Mouse (Mus musculus): ENCODE data around the gene Gtpbp2. TPM values are rescaled to one million over a fixed set of nuclear protein-coding genes. Genes with fewer than 3 reads are reported as not detected.

Gene Gtpbp2
- 93.2 and 135 TPM in 2 replicates for polyA plus RNA-seq (2012; rRNA removed; ENCODE audit: low replicate concordance)

GRCm38 (mm10) chr17:46160686-46161085, at the start of gene Gtpbp2:
Gtpbp2 (plus strand) TSS chr17:46161032.

GRCm38 (mm10) chr17:46143578-46144423, 17.0 kb upstream of the Gtpbp2 start, which contains the start of gene Rsph9:
Rsph9 (minus strand) TSS chr17:46144216.

GRCm38 (mm10) chr17:46152847-46153782, 7.7 kb upstream of the Gtpbp2 start, which contains the start of gene Mad2l1bp:
Mad2l1bp (minus strand) TSS chr17:46153553.

DNA sequence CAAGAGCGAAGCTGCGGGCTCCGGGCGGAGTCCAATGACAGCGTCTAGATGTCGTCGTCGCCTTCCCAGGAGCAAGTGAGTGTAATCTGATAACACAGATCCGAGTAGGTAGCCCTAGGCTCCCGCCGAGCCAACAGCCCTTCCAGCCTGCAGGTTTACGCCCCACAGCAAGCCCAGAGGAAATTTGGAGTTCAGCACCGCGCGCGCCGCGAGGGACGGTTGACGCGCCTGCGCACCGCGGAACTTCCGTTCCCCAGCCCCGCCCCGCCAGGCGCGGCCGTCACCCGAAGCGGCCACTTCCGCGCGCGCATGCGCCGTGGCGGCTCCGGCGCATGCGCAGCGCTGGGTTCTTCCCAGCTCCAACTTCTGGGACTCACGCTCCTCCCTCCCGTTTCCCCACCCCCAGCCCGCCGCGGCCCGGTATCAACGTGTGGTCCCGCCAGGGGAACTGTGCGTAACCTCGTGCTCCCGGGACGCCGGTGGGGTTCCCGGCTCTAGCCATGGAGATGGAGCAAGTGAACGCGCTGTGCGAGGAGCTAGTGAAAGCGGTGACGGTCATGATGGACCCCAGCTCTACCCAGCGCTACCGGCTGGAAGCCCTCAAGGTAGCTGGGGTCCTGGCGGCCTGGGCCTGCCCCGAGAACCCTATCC, 41.7 kb downstream of the Gtpbp2 start, which contains the start of the genes Polh and Xpo5:
Polh (minus strand) TSS at position 225 of the 651 bp plus-strand sequence.
Xpo5 (plus strand) TSS at position 362 of the 651 bp plus-strand sequence.

Other genes starting within 250 kb of the Gtpbp2 start
- 101 and 171 TPM in 2 replicates for gene Vegfa, start 128.7 kb upstream of the Gtpbp2 start, polyA plus RNA-seq (2012; rRNA removed; ENCODE audit: low replicate concordance)
- gene Mrps18a, start 50.0 kb upstream of the Gtpbp2 start, polyA plus RNA-seq (2012; rRNA removed; ENCODE audit: low replicate concordance), result 17.1 and 19.4 TPM in 2 replicates
- 2.2 and 4.9 TPM in 2 replicates for gene Rsph9, start 16.8 kb upstream of the Gtpbp2 start, polyA plus RNA-seq (2012; rRNA removed; ENCODE audit: low replicate concordance)
- 12.1 and 19.8 TPM in 2 replicates for gene Mad2l1bp, start 7.5 kb upstream of the Gtpbp2 start, polyA plus RNA-seq (2012; rRNA removed; ENCODE audit: low replicate concordance)
- gene Polh, start 41.6 kb downstream of the Gtpbp2 start, polyA plus RNA-seq (2012; rRNA removed; ENCODE audit: low replicate concordance), result 0.92 and 1.5 TPM in 2 replicates
- gene Xpo5, start 41.8 kb downstream of the Gtpbp2 start, polyA plus RNA-seq (2012; rRNA removed; ENCODE audit: low replicate concordance), result 5.5 and 7.3 TPM in 2 replicates
- gene Polr1c, start 87.0 kb downstream of the Gtpbp2 start, polyA plus RNA-seq (2012; rRNA removed; ENCODE audit: low replicate concordance), result 19.3 and 22.3 TPM in 2 replicates
- gene Yipf3, start 87.0 kb downstream of the Gtpbp2 start, polyA plus RNA-seq (2012; rRNA removed; ENCODE audit: low replicate concordance), result 255 and 304 TPM in 2 replicates
- gene Lrrc73, start 92.5 kb downstream of the Gtpbp2 start, polyA plus RNA-seq (2012; rRNA removed; ENCODE audit: low replicate concordance), result 1.0 and 2.1 TPM in 2 replicates
- gene Tjap1, start 122.0 kb downstream of the Gtpbp2 start, polyA plus RNA-seq (2012; rRNA removed; ENCODE audit: low replicate concordance), result 85.8 and 90.0 TPM in 2 replicates
- 0.48 and 0.71 TPM in 2 replicates for gene Dlk2, start 136.4 kb downstream of the Gtpbp2 start, polyA plus RNA-seq (2012; rRNA removed; ENCODE audit: low replicate concordance)
- 38.3 and 51.7 TPM in 2 replicates for gene Abcc10, start 167.3 kb downstream of the Gtpbp2 start, polyA plus RNA-seq (2012; rRNA removed; ENCODE audit: low replicate concordance)
- gene Zfp318, start 222.7 kb downstream of the Gtpbp2 start, polyA plus RNA-seq (2012; rRNA removed; ENCODE audit: low replicate concordance), result 1.4 and 3.3 TPM in 2 replicates